12 mouse cellular contexts compared by ENCODE assay signal in genomic region chr16:80272291-80273123, GRCm38 (mm10).
DNase-seq lines count a peak whose midpoint lies in the region; ATAC-seq and TF ChIP-seq lines count a peak whose summit lies in the region.
"Had no signal": no experiment of that assay in that cellular context is flagged by ENCODE, and none has a peak within 500 bp of the region (broad histone marks: within the 10 kb centered on the region; RNA-seq: fewer than 3 reads in every experiment).

No protein-coding gene starts in this region.

- no peak overlapping the region for H3K4me2 ChIP-seq in midbrain, embryonic 12.5 days (replicated peaks)
- no peak overlapping the region for H3K4me2 ChIP-seq in midbrain, embryonic 15.5 days
- no peak overlapping the region for H3K4me2 ChIP-seq in forebrain, embryonic 14.5 days (ENCODE audit: low read length)
- H3K4me2 ChIP-seq in intestine, embryonic 15.5 days (replicated peaks): no peak overlapping the region
- H3K4me2 ChIP-seq in lung, postnatal 0 days (replicated peaks; ENCODE audit: low read depth, low read length): no peak overlapping the region
- H3K4me2 ChIP-seq: embryonic facial prominence, embryonic 13.5 days; liver, embryonic 11.5 days had no signal

- no peaks in the 10 kb centered on the region for H3K27me3 ChIP-seq in midbrain, embryonic 12.5 days
- H3K27me3 ChIP-seq in midbrain, embryonic 15.5 days (replicated peaks): no peaks in the 10 kb centered on the region
- no peaks in the 10 kb centered on the region for H3K27me3 ChIP-seq in forebrain, embryonic 14.5 days (replicated peaks; ENCODE audit: control insufficient read depth, insufficient read depth, low read length)
- H3K27me3 ChIP-seq in intestine, embryonic 15.5 days (replicated peaks): no peaks in the 10 kb centered on the region
- no peaks in the 10 kb centered on the region for H3K27me3 ChIP-seq in lung, postnatal 0 days (replicated peaks; ENCODE audit: insufficient read depth, low read length)
- H3K27me3 ChIP-seq: embryonic facial prominence, embryonic 13.5 days had no signal

- H3K36me3 ChIP-seq in midbrain, embryonic 12.5 days: no peaks in the 10 kb centered on the region
- H3K36me3 ChIP-seq in midbrain, embryonic 15.5 days (replicated peaks): no peaks in the 10 kb centered on the region
- no peaks in the 10 kb centered on the region for H3K36me3 ChIP-seq in forebrain, embryonic 14.5 days (ENCODE audit: control insufficient read depth, insufficient read depth, low read length)
- H3K36me3 ChIP-seq in intestine, embryonic 15.5 days: no peaks in the 10 kb centered on the region
- H3K36me3 ChIP-seq in lung, postnatal 0 days (ENCODE audit: insufficient read depth, low read length): no peaks in the 10 kb centered on the region
- H3K36me3 ChIP-seq: embryonic facial prominence, embryonic 13.5 days had no signal

- TF ChIP-seq CTCF in lung, postnatal 0 days (IDR thresholded peaks at IDR 0.05): no peak

- H3K4me1 ChIP-seq in midbrain, embryonic 12.5 days: no peaks in the 10 kb centered on the region
- H3K4me1 ChIP-seq in midbrain, embryonic 15.5 days: no peaks in the 10 kb centered on the region
- no peaks in the 10 kb centered on the region for H3K4me1 ChIP-seq in forebrain, embryonic 14.5 days (ENCODE audit: control insufficient read depth, insufficient read depth, low read length)
- no peaks in the 10 kb centered on the region for H3K4me1 ChIP-seq in intestine, embryonic 15.5 days (replicated peaks)
- H3K4me1 ChIP-seq in lung, postnatal 0 days (ENCODE audit: insufficient read depth, low read depth, low read length): no peaks in the 10 kb centered on the region
- H3K4me1 ChIP-seq: embryonic facial prominence, embryonic 13.5 days had no signal

- WGBS in midbrain, embryonic 12.5 days: 67% methylated on average over 5 of the region's 5 CpGs
- 62% methylated on average over 5 of the region's 5 CpGs for WGBS in midbrain, embryonic 15.5 days
- WGBS in forebrain, embryonic 14.5 days: 61% methylated on average over 5 of the region's 5 CpGs
- 46% methylated on average over 5 of the region's 5 CpGs for WGBS in intestine, embryonic 15.5 days
- WGBS in lung, postnatal 0 days: 73% methylated on average over 5 of the region's 5 CpGs

- no peaks in the 10 kb centered on the region for H3K9me3 ChIP-seq in midbrain, embryonic 12.5 days
- H3K9me3 ChIP-seq in midbrain, embryonic 15.5 days: no peaks in the 10 kb centered on the region
- H3K9me3 ChIP-seq in forebrain, embryonic 14.5 days (replicated peaks; ENCODE audit: control insufficient read depth, low read length): no peaks in the 10 kb centered on the region
- H3K9me3 ChIP-seq in intestine, embryonic 15.5 days: no peaks in the 10 kb centered on the region
- no peaks in the 10 kb centered on the region for H3K9me3 ChIP-seq in lung, postnatal 0 days (ENCODE audit: low read length)
- H3K9me3 ChIP-seq: embryonic facial prominence, embryonic 13.5 days had no signal

- peak; percentile 82 for ATAC-seq in midbrain, embryonic 12.5 days (ENCODE audit: low FRiP score, low read depth)
- no peak; the same call in 1 of the 2 replicates for ATAC-seq in midbrain, embryonic 15.5 days (replicated peaks)
- ATAC-seq in forebrain, embryonic 14.5 days: peak; percentile 72
- peak; percentile 67 for ATAC-seq in intestine, embryonic 15.5 days
- no peak for ATAC-seq in lung, postnatal 0 days

- no peak overlapping the region for H3K4me3 ChIP-seq in midbrain, embryonic 12.5 days
- H3K4me3 ChIP-seq in midbrain, embryonic 15.5 days: no peak overlapping the region
- no peak overlapping the region for H3K4me3 ChIP-seq in forebrain, embryonic 14.5 days (ENCODE audit: low read depth, low read length)
- no peak overlapping the region for H3K4me3 ChIP-seq in intestine, embryonic 15.5 days (replicated peaks)
- no peak overlapping the region for H3K4me3 ChIP-seq in lung, postnatal 0 days (ENCODE audit: low read depth, low read length)
- H3K4me3 ChIP-seq: embryonic facial prominence, embryonic 13.5 days had no signal

- intact Hi-C loops in heart, postnatal 25 days (cut with DNase I): no loop called here

- DNase-seq in forebrain, embryonic 14.5 days (ENCODE audit: low spot score): peak; percentile 58
- DNase-seq in retina, postnatal 1 day: peak; percentile 18
- DNase-seq in lung, postnatal 0 days (ENCODE audit: low spot score): no peak
- DNase-seq in heart, postnatal 25 days (ENCODE audit: low spot score): no peak
- no peak for DNase-seq in left cerebral cortex, adult 11 months (ENCODE audit: low spot score)
- DNase-seq: spleen, adult 18-20 months; thymus, postnatal 4 days had no signal

- no peak overlapping the region for H3K9ac ChIP-seq in midbrain, embryonic 12.5 days (replicated peaks)
- H3K9ac ChIP-seq in midbrain, embryonic 15.5 days: no peak overlapping the region
- no peak overlapping the region for H3K9ac ChIP-seq in forebrain, embryonic 14.5 days (ENCODE audit: low read length)
- H3K9ac ChIP-seq in intestine, embryonic 15.5 days: no peak overlapping the region
- no peak overlapping the region for H3K9ac ChIP-seq in lung, postnatal 0 days (replicated peaks; ENCODE audit: low read depth)
- H3K9ac ChIP-seq: embryonic facial prominence, embryonic 13.5 days had no signal

- H3K27ac ChIP-seq in midbrain, embryonic 12.5 days (replicated peaks): no peak overlapping the region
- H3K27ac ChIP-seq in midbrain, embryonic 15.5 days: no peak overlapping the region
- H3K27ac ChIP-seq in forebrain, embryonic 14.5 days (ENCODE audit: low read depth, low read length): no peak overlapping the region
- no peak overlapping the region for H3K27ac ChIP-seq in intestine, embryonic 15.5 days
- H3K27ac ChIP-seq in lung, postnatal 0 days (ENCODE audit: low read length): no peak overlapping the region
- H3K27ac ChIP-seq: embryonic facial prominence, embryonic 13.5 days had no signal

- TF ChIP-seq EP300 in lung, postnatal 0 days (IDR thresholded peaks at IDR 0.05): no peak

Comparison
In these comparisons a context has a peak if more than half of its experiments do, and no peak if none do; other contexts are left out.
1. ATAC-seq: peak in midbrain, embryonic 12.5 days (single experiment), forebrain, embryonic 14.5 days (single experiment) and intestine, embryonic 15.5 days (single experiment); none in midbrain, embryonic 15.5 days (single experiment) and lung, postnatal 0 days (single experiment).
2. DNase-seq: peak in forebrain, embryonic 14.5 days (single experiment) and retina, postnatal 1 day (single experiment); none in lung, postnatal 0 days (single experiment), heart, postnatal 25 days (single experiment) and left cerebral cortex, adult 11 months (single experiment).